Mouse (Mus musculus): Measurements from ENCODE around the gene 4921536K21Rik.

Gene 4921536K21Rik

DNA sequence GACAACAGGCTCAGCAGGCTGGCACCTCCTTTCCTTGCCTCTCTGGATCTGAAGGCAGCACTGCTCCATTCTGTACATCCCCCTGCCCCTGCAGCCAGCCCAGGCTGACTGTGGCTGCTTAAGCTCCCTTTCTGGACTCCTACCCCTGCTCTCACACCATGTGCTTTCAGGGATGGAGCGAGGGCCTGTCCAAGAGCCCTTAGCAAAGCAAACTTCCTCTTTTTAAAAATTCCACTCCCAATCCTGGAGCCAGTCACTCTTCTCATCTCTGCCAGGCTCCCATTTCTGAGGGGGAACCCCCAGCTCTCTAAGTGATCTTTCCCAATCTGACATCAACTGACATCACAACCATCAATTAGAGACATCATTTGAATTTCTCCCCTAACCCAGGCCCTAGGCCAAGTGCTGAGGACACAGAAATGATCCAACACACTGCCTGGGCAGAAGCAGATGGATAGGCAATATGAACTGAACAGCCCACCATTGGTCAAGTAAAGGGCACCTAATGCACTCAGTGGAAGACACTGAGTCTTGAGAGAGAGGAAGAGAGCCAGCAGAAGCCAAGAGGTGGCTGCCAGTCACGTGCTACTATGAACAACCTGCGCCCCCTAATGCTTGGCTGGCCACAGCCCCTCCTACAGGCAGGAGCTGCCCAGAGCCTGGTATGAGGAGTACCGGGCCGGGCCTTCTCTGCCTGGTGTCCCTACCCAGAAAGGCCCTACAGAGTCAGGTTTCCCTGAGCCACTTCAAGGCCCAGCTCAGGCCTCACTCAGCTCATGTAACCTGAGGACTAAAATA lies 15.8 kb upstream of the 4921536K21Rik start:
- DNase-seq, result peak; percentile 63 to 67

DNA sequence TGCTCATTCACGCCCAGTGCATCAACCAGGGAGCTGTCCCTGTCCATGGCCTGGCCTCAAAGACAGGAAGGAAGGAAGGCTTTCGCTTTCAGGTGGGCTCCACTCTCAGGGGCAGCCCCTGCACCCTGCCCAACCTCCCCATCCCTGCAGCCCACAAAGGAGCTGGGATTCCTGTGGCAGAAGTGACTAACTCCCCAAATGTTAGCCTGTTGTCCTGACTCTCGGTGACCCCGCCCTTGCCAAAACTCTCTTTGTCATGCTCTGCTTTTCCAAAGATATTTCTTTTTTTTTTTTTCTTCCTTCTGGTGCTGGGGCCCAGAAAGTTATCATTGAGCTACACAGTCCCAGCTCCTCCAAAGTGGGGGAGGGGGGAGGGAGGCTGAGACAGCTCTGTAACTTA lies 14.3 kb upstream of the 4921536K21Rik start:
- DNase-seq, result no peak

- no peak for DNase-seq
Observed at GRCm38 (mm10) chr11:3905446-3905845, 10.5 kb upstream of the 4921536K21Rik start.

- DNase-seq, result no peak
Observed at GRCm38 (mm10) chr11:3904673-3905072, 9.8 kb upstream of the 4921536K21Rik start.

GRCm38 (mm10) chr11:3903046-3903445 lies 8.1 kb upstream of the 4921536K21Rik start:
- DNase-seq, result peak; percentile 66 to 77

DNA sequence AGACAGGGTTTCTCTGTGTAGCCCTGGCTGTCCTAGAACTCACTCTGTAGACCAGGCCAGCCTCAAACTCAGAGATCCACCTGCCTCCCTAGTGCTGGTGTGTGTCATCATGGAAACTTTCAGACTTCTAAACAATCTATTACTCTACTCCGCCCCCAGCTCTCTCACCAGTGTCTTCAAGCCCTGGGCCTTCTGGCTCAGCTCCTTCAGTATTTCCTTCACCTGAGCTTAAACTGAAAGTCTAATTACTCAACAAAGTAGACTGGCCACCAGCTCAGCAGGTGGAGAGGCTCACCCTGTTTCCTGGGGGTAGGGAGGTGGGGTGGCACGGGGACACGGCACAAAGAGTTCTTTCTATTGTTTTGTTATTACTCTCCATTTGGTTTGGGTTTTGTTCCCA lies 7.6 kb upstream of the 4921536K21Rik start:
- no peak for DNase-seq

GRCm38 (mm10) chr11:3900296-3900695 lies 5.4 kb upstream of the 4921536K21Rik start:
- DNase-seq, result no peak

- DNase-seq, result no peak
Observed at GRCm38 (mm10) chr11:3895933-3896332, 1.0 kb upstream of the 4921536K21Rik start.

DNA sequence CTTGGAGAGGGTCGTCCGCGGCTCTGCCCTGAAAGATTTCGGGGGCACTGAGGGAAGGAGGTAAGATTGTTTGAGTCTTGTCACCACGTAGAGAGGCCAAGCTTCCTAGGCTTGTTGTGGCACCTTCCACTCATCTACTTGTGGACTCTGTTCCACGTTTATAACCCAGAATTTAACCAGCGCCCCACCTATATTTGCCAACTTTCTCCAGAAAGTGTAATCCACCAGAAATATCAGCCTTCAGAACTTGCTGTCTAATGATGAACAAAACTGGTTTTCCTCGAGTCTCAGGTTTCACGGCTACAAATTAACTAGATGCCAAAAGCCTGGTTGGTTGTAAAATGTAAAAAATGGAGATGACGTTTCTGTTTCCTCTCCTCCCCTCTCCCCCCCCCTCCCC lies 560 bp upstream of the 4921536K21Rik start:
- no peak for DNase-seq

DNA sequence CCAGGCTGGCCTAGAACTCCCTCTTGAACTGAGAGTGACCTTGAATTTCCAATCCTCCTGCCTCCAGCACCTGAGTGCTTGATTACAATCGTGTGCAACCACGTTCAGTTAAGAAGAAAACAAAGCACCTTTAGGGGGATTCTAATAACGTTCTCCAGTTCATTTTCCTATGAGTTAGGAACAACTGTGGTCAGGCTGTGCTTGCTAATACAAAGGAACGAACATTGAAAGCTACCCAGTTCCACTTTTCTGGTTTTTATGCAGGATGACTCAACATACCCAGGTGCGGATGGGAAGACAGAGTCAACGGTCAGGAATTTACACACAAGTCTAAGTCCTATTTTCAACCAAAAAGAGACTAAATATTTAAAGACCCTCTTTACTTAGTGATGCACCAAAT lies 928 bp downstream of the 4921536K21Rik start:
- DNase-seq, result no peak

- peak; percentile 56 to 63 for DNase-seq
Observed at GRCm38 (mm10) chr11:3887331-3887730, 7.6 kb downstream of the 4921536K21Rik start.

- DNase-seq, result no peak
Observed at GRCm38 (mm10) chr11:3883711-3884110, 11.2 kb downstream of the 4921536K21Rik start.

GRCm38 (mm10) chr11:3879836-3880235 lies 15.1 kb downstream of the 4921536K21Rik start:
- DNase-seq, result peak; percentile 92 to 95

- DNase-seq, result no peak
Observed at GRCm38 (mm10) chr11:3878660-3879059, 16.2 kb downstream of the 4921536K21Rik start.

DNA sequence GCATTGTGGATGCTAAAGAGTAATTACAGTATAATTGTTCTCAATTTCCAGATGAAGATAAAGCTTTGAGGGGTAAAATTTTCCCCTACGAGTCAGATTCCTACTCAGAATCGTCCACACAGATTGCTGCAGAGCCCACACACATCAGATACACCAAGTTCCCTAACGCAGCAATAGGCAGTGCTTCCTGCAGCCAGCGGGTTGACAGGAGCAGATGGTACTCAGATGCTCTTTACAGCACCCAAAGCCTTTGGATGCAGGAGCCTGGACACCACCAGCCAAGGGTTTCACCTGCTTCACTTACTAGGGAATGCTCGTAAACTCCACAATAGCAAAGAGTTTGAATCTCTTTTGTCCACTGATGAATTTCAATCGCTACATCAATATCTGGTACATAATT lies 18.5 kb downstream of the 4921536K21Rik start:
- DNase-seq, result peak in 1 of 2 experiments; percentile 40

DNA sequence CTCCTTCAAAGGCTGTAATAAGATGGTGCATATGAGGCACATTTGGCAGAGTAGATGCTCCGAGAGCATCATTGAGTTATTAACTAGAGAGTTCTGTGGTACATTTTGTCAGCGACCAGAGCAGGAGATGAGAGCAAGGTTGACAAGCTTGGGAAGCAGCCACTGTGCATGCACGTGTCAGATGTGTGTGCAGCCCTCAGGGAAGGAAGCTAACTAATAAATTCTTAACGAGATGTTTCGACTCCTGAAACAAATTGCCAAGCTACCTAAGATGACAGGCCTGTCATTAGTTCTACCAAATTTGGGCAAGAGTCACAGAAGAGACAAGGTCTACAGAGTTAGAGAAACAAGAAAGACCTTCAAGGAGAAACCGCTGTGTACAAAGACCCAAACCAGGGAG lies 30.6 kb downstream of the 4921536K21Rik start:
- DNase-seq, result peak in 1 of 2 experiments; percentile 36

DNA sequence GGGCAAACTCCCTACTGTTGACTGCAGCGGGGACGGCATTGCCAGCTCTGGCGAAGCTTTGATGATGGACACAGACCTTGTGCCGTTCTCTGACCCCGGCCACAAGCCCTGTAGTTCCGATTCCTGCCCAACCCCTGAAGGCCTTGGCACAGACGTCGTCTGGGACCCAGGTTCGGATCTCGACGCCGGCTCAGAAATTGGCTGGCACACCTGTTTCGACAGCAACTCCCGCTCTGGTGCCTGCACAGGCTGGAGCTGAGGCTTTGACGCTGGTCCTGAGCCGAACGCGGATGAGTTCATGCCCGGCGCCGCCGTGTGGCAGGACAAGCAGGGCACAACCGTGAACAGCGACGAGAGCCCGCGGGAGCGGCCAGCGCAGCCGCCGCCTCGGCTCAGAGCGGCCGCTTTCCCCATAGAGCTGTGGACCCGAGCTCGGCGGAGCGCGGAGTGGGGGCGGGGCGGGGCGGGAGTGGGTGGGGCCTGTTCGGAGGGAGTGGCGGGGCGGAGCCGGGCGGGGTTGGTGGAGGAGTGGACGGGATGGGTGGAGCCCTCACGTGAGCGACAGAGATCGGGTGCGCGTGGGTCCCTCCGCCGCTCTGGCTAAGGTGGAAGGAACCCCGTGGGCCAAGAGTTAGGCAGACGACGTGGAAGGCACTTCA lies 31.3 kb downstream of the 4921536K21Rik start, which contains the start of gene Osbp2:
Gene Osbp2, minus strand, starts transcription at position 450 of the 659 bp plus-strand sequence.
- peak; percentile 92 to 95 for DNase-seq

GRCm38 (mm10) chr11:3862661-3863453 lies 32.0 kb downstream of the 4921536K21Rik start:
- DNase-seq, result peak; percentile 52 to 58

DNA sequence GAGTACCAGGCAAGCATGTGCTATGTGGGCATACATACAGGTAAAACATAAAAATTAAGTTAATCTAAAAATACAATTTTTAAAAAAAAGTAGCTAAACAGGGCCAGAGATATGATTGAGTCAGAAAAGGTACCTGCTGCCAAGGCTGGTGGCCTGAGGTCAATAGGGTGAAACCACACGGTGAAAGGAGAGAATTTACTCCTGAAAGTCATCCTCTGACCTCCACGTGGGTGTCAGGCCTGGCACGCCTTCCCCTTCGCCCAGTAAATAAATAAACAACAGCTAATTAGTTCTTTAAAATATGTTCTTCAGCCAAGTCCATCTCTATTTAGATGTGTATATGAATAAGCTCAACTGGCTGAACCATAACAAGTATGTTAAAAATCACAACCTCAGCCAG lies 34.5 kb downstream of the 4921536K21Rik start:
- peak in 1 of 2 experiments; percentile 7 for DNase-seq

DNA sequence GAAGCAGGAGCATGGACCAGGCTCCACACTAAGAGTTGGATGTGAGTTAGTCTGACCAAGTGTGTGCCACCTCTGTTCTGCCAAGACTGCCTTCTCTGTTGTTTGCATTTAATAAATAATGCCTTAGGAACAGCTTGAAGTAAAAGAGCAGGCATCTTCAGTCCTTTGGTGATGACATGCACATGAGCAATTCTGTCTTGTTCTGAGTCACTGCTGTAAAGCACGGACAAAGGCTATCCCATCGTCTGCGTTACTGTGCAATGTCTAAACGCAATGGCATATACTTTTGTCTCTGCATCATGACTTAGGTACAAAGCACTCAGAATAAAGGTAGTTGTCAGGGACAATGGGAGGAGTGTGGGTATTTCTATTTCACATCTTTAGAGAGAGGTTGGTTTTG lies 35.1 kb downstream of the 4921536K21Rik start:
- DNase-seq, result no peak

DNA sequence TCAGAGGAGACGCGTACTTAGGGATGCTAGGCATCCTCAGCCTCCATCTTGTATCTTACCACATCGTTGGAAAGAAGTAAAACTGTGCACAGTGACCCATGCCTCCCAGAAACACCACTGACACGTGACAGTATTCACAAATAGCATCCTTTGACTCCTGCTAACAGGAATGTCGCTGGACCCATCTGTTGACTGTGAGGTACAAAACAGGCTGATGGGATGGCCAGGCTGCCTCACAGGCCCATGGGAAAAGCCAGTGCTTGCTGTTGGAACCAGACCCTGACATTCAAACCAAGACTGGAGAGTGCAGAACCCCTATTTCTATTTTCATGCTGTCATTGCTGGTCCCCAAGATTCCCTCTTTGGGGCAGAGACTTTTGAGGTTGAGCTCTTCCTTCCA lies 37.0 kb downstream of the 4921536K21Rik start:
- DNase-seq, result peak in 1 of 2 experiments; percentile 19

GRCm38 (mm10) chr11:3855846-3856245 lies 39.1 kb downstream of the 4921536K21Rik start:
- peak in 1 of 2 experiments; percentile 19 for DNase-seq

DNA sequence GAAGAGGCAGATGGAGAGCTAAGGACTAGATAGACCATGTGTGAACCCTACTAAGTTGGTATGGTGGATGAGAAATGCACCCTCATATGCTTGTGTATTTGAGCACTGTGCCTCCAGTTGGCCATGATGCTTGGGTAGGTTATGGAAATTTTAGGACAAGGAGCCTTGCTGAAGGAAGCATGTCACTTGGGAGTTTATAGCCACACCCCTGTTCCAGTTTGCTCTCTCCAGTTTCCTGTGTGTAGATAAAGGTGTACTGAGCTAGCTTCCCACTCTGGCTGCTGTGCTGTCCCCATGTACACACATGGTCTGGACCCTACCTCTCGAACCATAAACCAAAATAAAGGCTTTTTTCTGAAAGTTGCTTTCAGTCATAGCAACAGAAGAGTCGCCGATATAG lies 40.7 kb downstream of the 4921536K21Rik start:
- peak in 1 of 2 experiments; percentile 29 for DNase-seq

Data from cerebellum, postnatal 10 days (tissue).